Mouse (Mus musculus) megakaryocyte, embryonic 14.5 days (primary cell): Measurements from ENCODE around the gene Rbpjl. TPM values are rescaled to one million over a fixed set of nuclear protein-coding genes. Genes with fewer than 3 reads are reported as not detected.
A peak's percentile ranks its signal among the peaks of the same experiment; 100 is the strongest.

Experiments used
- H3K27me3 ChIP-seq: replicated peaks from 2 replicates; pipeline ENCODE3; 2012; ENCODE audit warnings: inconsistent platforms
- H3K36me3 ChIP-seq: replicated peaks from 2 replicates; pipeline ENCODE3; 2012; ENCODE audit warnings: low read length, inconsistent platforms, mixed read lengths
- H3K4me1 ChIP-seq: 2 replicates; pipeline ENCODE4 v1.6.1; 2012; ENCODE audit warnings: inconsistent platforms
- H3K4me3 ChIP-seq: replicated peaks from 2 replicates; pipeline ENCODE3; 2012; ENCODE audit warnings: moderate library complexity, mild to moderate bottlenecking, inconsistent platforms
- H3K9me3 ChIP-seq: 2 replicates; pipeline ENCODE4 v1.6.1; 2012; ENCODE audit warnings: inconsistent platforms
- FLI1 ChIP-seq: IDR thresholded peaks from 2 replicates; pipeline ENCODE4 v1.6.1; 2012; ENCODE audit warnings: low read length, inconsistent platforms, mixed read lengths
- GATA1 ChIP-seq: IDR thresholded peaks from 3 replicates; pipeline ENCODE4 v1.6.1; 2012; ENCODE audit warnings: mixed read lengths, low read length, inconsistent platforms, borderline replicate concordance
- polyA plus RNA-seq: library from polyadenylated mRNA; stranded (reverse); fragments of >175 nt; gene quantifications from 2 replicates; pipeline ENCODE4 v1.2.3, GENCODE M21; 2012; ENCODE audit warnings: low replicate concordance; ENCODE audit not compliant: insufficient read depth

The Rbpjl gene
- polyA plus RNA-seq, 1 experiment, result 0.18 TPM

- TF ChIP-seq GATA1 (no peak), FLI1 (no peak)
- Histone ChIP-seq H3K36me3 (no peaks in the 10 kb centered on the region), H3K9me3 (no peaks in the 10 kb centered on the region), H3K4me1 (peaks cover 3% of the 10 kb centered on the region; the same call in 1 of the 2 replicates), H3K27me3 (peaks cover 54% of the 10 kb centered on the region), H3K4me3 (peak overlapping the region; percentile 18)
Observed at GRCm38 (mm10) chr2:164414167-164414566, 11.2 kb downstream of the Rbpjl start.

GRCm38 (mm10) chr2:164414581-164414980 lies 11.6 kb downstream of the Rbpjl start:
- H3K27me3 ChIP-seq, result peaks cover 53% of the 10 kb centered on the region
- TF ChIP-seq FLI1 (no peak), GATA1 (no peak)
- no peaks in the 10 kb centered on the region for H3K9me3 ChIP-seq
- H3K36me3 ChIP-seq, result no peaks in the 10 kb centered on the region
- H3K4me3 ChIP-seq, result peak overlapping the region; percentile 10
- peaks cover 3% of the 10 kb centered on the region; the same call in 1 of the 2 replicates for H3K4me1 ChIP-seq

DNA sequence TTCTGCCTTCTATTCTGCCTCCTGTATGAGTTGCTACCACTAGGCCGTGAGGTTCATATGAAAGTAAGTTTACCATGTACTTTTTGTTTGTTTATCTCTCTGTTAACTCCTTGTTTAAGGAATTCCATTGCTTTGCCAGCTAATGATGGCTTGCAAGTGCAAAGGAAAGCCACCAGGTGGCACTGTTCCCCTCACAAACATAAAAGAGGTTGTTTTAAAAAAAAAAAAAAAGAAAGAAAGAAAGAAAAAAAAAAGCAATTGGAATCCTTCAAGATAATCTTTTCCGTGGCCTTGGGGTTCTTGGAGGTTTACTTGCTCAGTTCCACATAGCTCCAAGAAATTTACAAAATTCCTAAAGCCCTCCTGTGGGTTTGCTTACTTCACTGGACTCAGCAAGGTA lies 14.3 kb downstream of the Rbpjl start:
- H3K4me1 ChIP-seq, result peaks cover 3% of the 10 kb centered on the region; the same call in 1 of the 2 replicates
- H3K9me3 ChIP-seq, result no peaks in the 10 kb centered on the region
- TF ChIP-seq GATA1 (no peak), FLI1 (no peak)
- H3K27me3 ChIP-seq, result peaks cover 49% of the 10 kb centered on the region
- H3K36me3 ChIP-seq, result no peaks in the 10 kb centered on the region
- no peak overlapping the region for H3K4me3 ChIP-seq

DNA sequence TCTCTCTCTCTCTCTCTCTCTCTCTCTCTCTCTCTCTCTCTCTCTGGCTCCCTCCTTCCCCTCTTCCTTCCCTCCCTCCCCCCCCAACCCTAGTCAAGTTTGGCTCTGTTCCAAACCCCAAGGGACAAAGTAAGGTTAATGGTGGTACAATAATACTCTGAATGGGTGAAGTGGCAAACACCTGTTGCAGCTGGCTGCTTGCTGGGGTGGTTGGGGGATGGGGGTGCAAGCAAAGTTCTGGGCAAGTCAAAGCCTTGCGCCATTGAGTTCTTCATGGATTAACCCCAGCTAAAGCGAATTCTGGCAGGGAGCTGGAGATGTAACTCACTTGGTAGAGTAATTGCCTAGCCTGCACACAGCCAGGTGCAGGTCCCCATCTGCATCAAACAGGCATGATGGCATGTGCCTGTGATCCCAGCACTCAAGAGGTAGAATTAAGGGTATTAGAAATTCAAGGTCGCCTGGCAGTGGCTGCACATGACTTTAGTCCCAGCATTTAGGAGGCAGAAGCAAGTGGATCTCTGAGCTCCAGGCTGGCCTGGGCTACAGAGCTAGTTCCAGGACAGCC lies 15.5 kb downstream of the Rbpjl start:
- no peaks in the 10 kb centered on the region for H3K9me3 ChIP-seq
- peaks cover 55% of the 10 kb centered on the region for H3K27me3 ChIP-seq
- H3K36me3 ChIP-seq, result no peaks in the 10 kb centered on the region
- TF ChIP-seq GATA1, result no peak
- no peak for TF ChIP-seq FLI1
- H3K4me3 ChIP-seq, result no peak overlapping the region
- peaks cover 3% of the 10 kb centered on the region; the same call in 1 of the 2 replicates for H3K4me1 ChIP-seq

DNA sequence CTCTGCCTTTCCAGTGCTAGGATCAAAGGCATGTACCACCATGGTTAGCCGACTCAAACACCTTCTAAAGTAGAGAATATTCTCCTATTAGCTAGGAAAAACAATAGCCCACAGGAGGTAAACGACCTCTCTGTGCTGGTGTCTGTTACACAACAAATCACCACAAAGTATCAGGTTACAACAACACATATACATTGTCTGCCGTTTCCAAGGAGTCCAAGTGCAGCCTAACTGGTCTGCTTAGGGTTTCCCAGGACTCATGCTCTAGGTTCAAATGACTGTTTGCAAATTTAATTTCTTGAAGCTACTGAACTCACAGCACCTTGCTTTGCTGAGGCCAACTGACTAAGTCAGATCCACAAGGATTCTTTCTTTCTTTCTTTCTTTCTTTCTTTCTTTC lies 16.5 kb downstream of the Rbpjl start:
- Histone ChIP-seq H3K9me3 (no peaks in the 10 kb centered on the region), H3K27me3 (peaks cover 49% of the 10 kb centered on the region), H3K36me3 (no peaks in the 10 kb centered on the region), H3K4me1 (no peaks in the 10 kb centered on the region; the same call in 1 of the 2 replicates), H3K4me3 (no peak overlapping the region)
- TF ChIP-seq FLI1 (no peak), GATA1 (no peak)

- TF ChIP-seq GATA1 (no peak), FLI1 (no peak)
- H3K4me1 ChIP-seq, result no peaks in the 10 kb centered on the region
- no peaks in the 10 kb centered on the region for H3K36me3 ChIP-seq
- peaks cover 54% of the 10 kb centered on the region for H3K27me3 ChIP-seq
- no peak overlapping the region for H3K4me3 ChIP-seq
- no peaks in the 10 kb centered on the region for H3K9me3 ChIP-seq
Observed at GRCm38 (mm10) chr2:164421306-164421705, 18.4 kb downstream of the Rbpjl start.

- Histone ChIP-seq H3K4me1 (no peaks in the 10 kb centered on the region), H3K27me3 (peaks cover 57% of the 10 kb centered on the region)
- TF ChIP-seq GATA1, result no peak
- TF ChIP-seq FLI1, result no peak
Observed at GRCm38 (mm10) chr2:164421979-164422378, 19.0 kb downstream of the Rbpjl start.

GRCm38 (mm10) chr2:164422675-164423393 lies 19.9 kb downstream of the Rbpjl start:
- Histone ChIP-seq H3K4me1 (no peaks in the 10 kb centered on the region), H3K4me3 (no peak overlapping the region), H3K36me3 (no peaks in the 10 kb centered on the region), H3K9me3 (no peaks in the 10 kb centered on the region), H3K27me3 (peaks cover 62% of the 10 kb centered on the region)
- TF ChIP-seq GATA1 (no peak), FLI1 (no peak)

More at GRCm38 (mm10) chr2:164421979-164422378, 19.0 kb downstream of the Rbpjl start:
- Histone ChIP-seq H3K4me3 (no peak overlapping the region), H3K36me3 (no peaks in the 10 kb centered on the region), H3K9me3 (no peaks in the 10 kb centered on the region)

DNA sequence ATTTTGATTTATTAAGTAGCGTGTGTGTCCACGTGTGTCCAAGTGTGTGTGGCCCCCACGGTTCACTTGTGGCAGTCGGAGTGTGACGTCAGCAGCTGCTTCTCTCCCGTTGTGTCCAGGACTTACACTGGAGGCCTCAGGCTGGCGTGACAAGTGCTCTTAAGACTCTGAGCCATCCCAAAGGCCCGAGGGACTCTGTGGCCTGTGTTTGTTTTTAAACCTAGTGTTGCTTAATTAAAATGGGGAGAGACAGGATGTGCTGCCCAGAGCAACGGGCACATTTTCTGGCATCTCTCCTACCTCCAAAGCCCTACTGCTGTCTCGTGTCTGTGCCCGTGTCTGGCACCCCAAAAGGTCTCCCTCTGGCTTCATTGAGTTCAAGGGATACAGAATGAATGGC lies 20.5 kb downstream of the Rbpjl start:
- H3K27me3 ChIP-seq, result peaks cover 65% of the 10 kb centered on the region
- no peaks in the 10 kb centered on the region for H3K4me1 ChIP-seq
- TF ChIP-seq GATA1 (no peak), FLI1 (no peak)
- H3K36me3 ChIP-seq, result no peaks in the 10 kb centered on the region
- no peaks in the 10 kb centered on the region for H3K9me3 ChIP-seq
- H3K4me3 ChIP-seq, result no peak overlapping the region

DNA sequence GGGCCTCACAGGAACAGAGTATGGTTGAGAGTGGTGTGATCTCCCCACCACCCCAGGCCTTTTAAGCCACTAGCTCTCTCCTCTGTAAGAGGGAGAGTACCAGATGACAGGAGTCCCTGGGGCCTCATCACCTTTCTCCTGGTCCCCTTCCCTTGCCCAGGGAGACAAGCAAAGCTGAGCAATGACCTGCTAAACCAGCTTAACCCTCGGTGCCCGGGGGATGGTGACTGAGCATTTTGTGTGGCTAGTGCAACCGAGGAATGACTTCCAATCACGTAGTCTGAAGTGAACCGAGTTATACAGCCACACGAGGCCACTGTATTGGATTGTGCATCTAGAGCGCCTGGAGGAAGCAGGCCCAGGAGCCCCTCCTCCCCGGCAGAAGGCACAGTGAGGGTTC lies 21.5 kb downstream of the Rbpjl start:
- H3K4me1 ChIP-seq, result no peaks in the 10 kb centered on the region
- no peak for TF ChIP-seq FLI1
- TF ChIP-seq GATA1, result no peak
- no peaks in the 10 kb centered on the region for H3K9me3 ChIP-seq
- no peaks in the 10 kb centered on the region for H3K36me3 ChIP-seq
- no peak overlapping the region for H3K4me3 ChIP-seq
- H3K27me3 ChIP-seq, result peaks cover 66% of the 10 kb centered on the region

GRCm38 (mm10) chr2:164425401-164425800 lies 22.5 kb downstream of the Rbpjl start:
- H3K4me1 ChIP-seq, result no peaks in the 10 kb centered on the region
- no peaks in the 10 kb centered on the region for H3K36me3 ChIP-seq
- TF ChIP-seq FLI1 (no peak), GATA1 (no peak)
- H3K4me3 ChIP-seq, result no peak overlapping the region
- no peaks in the 10 kb centered on the region for H3K9me3 ChIP-seq
- H3K27me3 ChIP-seq, result peaks cover 68% of the 10 kb centered on the region
